Mouse (Mus musculus) heart, embryonic 16.5 days (tissue): ENCODE measurements around the gene Etv5. TPM values are rescaled to one million over a fixed set of nuclear protein-coding genes. Genes with fewer than 3 reads are reported as not detected.
"Not testable (repeated sequence)": the region's sequence is repeated elsewhere in the genome, so short reads cannot be mapped to it uniquely, and the experiment has no call there.

ENCODE experiments used
- ATAC-seq: fragments of 200-750 bp; cut with Nextera tagmentation; replicated peaks from 2 replicates; pipeline ENCODE4 v1.8.0; 2017; ENCODE audit warnings: moderate number of reproducible peaks; ENCODE audit not compliant: insufficient read depth, low FRiP score; ENCODE audit errors: extremely low read depth
- H3K27ac ChIP-seq: fragments of 300-500 bp; sonication (generic); 2 replicates; pipeline ENCODE4 v1.5.1; 2014; ENCODE audit warnings: mild to moderate bottlenecking, low read length, control low read depth, moderate library complexity
- H3K27me3 ChIP-seq: fragments of 300-500 bp; sonication (generic); 2 replicates; pipeline ENCODE4 v1.6.1; 2014; ENCODE audit warnings: low read length, mixed read lengths; ENCODE audit not compliant: control insufficient read depth, insufficient read depth
- H3K36me3 ChIP-seq: fragments of 300-500 bp; sonication (generic); 2 replicates; pipeline ENCODE4 v1.6.1; 2014; ENCODE audit not compliant: control insufficient read depth, insufficient read depth
- H3K4me1 ChIP-seq: fragments of 300-500 bp; sonication (generic); 2 replicates; pipeline ENCODE4 v1.6.1; 2014; ENCODE audit warnings: low read length, mixed read lengths; ENCODE audit not compliant: control insufficient read depth, insufficient read depth
- H3K4me2 ChIP-seq: fragments of 300-500 bp; sonication (generic); 2 replicates; pipeline ENCODE4 v1.6.1; 2014; ENCODE audit warnings: low read depth, mild to moderate bottlenecking, control low read depth, low read length
- H3K4me3 ChIP-seq: fragments of 300-500 bp; sonication (generic); 2 replicates; pipeline ENCODE4 v1.5.1; 2014; ENCODE audit warnings: mild to moderate bottlenecking, control low read depth, low read length
- H3K9ac ChIP-seq: fragments of 300-500 bp; sonication (generic); 2 replicates; pipeline ENCODE4 v1.6.1; 2014; ENCODE audit warnings: low read length, control low read depth
- H3K9me3 ChIP-seq: fragments of 300-500 bp; sonication (generic); replicated peaks from 2 replicates; pipeline ENCODE4 v1.6.1; 2016; ENCODE audit warnings: low read length; ENCODE audit not compliant: control insufficient read depth
- WGBS: fragments of 180-500 bp; shearing (Covaris S2); extraction: QIAGEN DNeasy Blood & Tissue Kit; methylation state at CpG from one replicate; pipeline ENCODE4 v1.1.7; 2014; 5-methylcytosine and 5-hydroxymethylcytosine counted together
- polyA plus RNA-seq: library from polyadenylated mRNA; unstranded; fragments of >200 nt; fragmentation: Nextera tagmentation; extraction: Ambion mirVana; gene quantifications from 2 replicates; pipeline ENCODE4 v1.2.1, GENCODE M21; 2015

Gene Etv5
- polyA plus RNA-seq, 1 experiment from 2014 or later: 19.7 TPM

DNA sequence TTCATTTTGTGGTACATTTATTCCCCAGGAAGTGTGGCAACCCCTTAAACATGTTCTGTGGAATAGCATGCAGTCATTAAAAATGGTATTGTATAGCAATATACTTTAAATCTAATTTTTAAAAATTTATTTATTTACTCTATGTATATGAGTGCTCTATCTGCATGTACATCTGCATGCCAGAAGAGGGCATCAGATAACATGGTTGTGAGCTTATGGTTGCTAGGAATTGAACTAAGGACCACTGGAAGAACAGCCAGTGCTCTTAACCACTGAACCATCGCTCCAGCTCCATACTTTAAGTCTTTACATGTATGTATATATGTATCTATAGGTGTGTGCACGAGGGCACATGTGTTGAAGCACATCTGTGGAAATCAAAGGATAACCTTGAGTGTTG is 64.6 kb downstream of the Etv5 start:
- no peak overlapping the region for H3K4me3 ChIP-seq
- no peaks in the 10 kb centered on the region for H3K9me3 ChIP-seq
- no peak overlapping the region for H3K9ac ChIP-seq
- no peak overlapping the region for H3K4me2 ChIP-seq
- no peaks in the 10 kb centered on the region for H3K27me3 ChIP-seq
- no peaks in the 10 kb centered on the region for H3K36me3 ChIP-seq
- no peak overlapping the region for H3K27ac ChIP-seq
- 76% methylated on average over 2 of the region's 2 CpGs for WGBS
- H3K4me1 ChIP-seq: peaks cover 2% of the 10 kb centered on the region; the same call in 1 of the 2 replicates
- no peak for ATAC-seq

DNA sequence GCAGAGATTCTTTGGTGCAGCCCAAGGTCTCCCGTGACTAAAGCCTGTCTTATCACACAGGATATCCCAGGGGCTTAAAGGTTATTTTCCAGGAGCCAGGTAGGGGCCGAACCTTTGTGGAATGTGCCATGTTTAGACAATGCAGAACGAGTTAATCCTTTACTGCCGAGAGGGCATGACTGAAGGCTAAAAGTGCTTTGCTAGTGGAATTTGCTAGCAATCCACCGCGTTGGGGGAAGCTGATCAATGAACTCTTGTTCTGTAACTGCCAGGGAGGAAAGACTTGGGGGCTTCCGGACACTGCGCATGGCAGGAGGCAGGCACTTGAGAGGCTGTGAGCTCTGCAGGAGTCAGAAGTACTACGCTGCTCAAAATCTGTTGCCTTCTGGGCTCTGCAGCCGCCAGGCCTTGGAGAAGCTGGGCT is 66.8 kb downstream of the Etv5 start:
- Histone ChIP-seq H3K36me3 (no peaks in the 10 kb centered on the region), H3K4me3 (no peak overlapping the region), H3K9me3 (no peaks in the 10 kb centered on the region), H3K27me3 (no peaks in the 10 kb centered on the region), H3K4me1 (no peaks in the 10 kb centered on the region), H3K4me2 (no peak overlapping the region), H3K27ac (no peak overlapping the region), H3K9ac (no peak overlapping the region)
- WGBS: 20% methylated on average over 10 of the region's 10 CpGs
- ATAC-seq: no peak

DNA sequence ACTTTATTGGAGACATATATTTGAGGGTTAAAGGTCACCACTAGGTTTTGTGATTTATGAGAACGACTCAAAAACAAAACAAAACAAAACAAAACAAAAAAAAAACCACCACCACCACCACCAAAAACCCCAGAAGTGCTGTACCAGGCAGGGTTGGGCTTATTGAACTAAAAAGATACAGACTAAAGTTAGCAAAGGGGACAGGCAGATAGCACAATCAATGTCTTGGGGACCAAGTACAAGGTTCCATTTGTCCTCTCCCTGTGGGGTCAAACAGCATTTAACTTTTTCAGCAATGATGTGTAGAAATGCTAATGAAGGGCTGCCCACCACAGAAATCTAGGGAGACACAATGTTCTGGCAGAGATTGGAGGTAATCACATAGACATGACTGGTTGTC is 67.3 kb downstream of the Etv5 start:
- no peak overlapping the region for H3K9ac ChIP-seq

DNA sequence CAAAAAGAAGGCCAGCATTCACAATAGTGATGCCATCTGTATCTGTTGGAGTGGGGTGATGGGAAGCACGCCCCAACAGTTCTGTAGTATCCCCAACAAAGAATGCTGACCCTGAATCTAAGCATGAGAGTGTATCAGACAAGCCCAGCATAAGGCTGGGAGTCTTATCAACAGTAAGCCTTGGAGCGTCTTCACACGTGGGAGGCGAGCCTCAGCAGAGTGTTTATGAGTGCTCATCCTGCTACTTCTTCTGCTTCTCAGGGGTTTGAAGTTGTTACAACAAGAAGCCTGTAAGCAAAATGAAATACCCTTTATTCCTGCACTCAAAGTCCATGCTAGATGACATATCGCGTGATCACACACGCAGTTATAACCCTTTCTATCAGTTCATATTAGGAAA is 72.4 kb downstream of the Etv5 start:
- Histone ChIP-seq H3K9me3 (no peaks in the 10 kb centered on the region), H3K4me3 (no peak overlapping the region), H3K36me3 (no peaks in the 10 kb centered on the region), H3K4me2 (no peak overlapping the region), H3K9ac (no peak overlapping the region), H3K27ac (no peak overlapping the region), H3K4me1 (no peaks in the 10 kb centered on the region), H3K27me3 (no peaks in the 10 kb centered on the region)
- ATAC-seq: no peak
- WGBS: 76% methylated on average over 7 of the region's 7 CpGs

More for the DNA sequence above, 67.3 kb downstream of the Etv5 start:
- H3K4me2 ChIP-seq: no peak overlapping the region
- H3K4me1 ChIP-seq: no peaks in the 10 kb centered on the region
- ATAC-seq: no peak
- H3K27me3 ChIP-seq: no peaks in the 10 kb centered on the region
- no peak overlapping the region for H3K4me3 ChIP-seq
- no peaks in the 10 kb centered on the region for H3K36me3 ChIP-seq
- no peak overlapping the region for H3K27ac ChIP-seq
- no peaks in the 10 kb centered on the region for H3K9me3 ChIP-seq
- 72% methylated on average over 1 of the region's 1 CpGs for WGBS

DNA sequence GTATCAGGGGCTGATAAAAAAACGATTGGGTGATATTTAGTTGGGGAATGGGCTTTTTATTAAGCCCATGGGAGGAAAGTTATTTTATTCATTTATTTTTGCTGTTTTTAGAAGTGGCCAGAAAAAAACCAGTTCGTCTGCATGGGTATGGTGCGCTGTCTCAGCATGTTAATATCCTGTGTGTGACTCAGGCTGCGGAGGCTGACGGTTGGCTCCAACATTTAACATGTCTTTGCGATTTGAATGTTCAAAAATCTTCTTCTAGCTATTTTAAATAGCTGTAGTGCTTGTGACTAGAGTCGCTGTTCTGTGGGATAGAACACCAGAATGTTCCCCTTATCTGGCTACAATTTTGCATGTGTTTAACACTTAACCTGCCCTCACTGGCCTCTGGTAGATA is 73.5 kb downstream of the Etv5 start:
- no peaks in the 10 kb centered on the region for H3K27me3 ChIP-seq
- no peak overlapping the region for H3K27ac ChIP-seq
- H3K4me1 ChIP-seq: no peaks in the 10 kb centered on the region
- ATAC-seq: no peak
- H3K9me3 ChIP-seq: no peaks in the 10 kb centered on the region
- no peak overlapping the region for H3K4me2 ChIP-seq
- 80% methylated on average over 7 of the region's 7 CpGs for WGBS
- no peak overlapping the region for H3K4me3 ChIP-seq
- H3K9ac ChIP-seq: no peak overlapping the region
- no peaks in the 10 kb centered on the region for H3K36me3 ChIP-seq

DNA sequence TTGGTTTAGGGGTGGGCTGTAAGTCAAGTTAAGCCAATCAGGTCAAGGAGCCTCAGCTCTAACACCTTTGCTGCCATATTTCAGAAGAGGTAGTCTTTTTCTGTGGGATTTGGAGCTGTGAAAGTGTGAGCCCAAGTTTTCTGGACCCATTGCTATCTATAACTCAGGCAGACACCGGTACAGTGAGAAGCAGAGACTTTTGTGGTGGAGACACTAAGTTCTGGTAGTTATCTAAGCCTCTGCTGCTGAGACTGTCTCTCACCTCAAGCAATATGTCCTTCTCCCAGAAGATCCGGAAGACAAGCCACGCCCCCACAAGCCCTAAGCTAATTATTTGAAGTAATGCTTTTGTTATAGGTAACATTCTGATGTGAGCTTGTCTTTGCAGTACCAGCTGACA is 73.9 kb downstream of the Etv5 start:
- Histone ChIP-seq H3K4me3 (no peak overlapping the region), H3K4me1 (no peaks in the 10 kb centered on the region), H3K4me2 (no peak overlapping the region), H3K9me3 (no peaks in the 10 kb centered on the region), H3K9ac (no peak overlapping the region), H3K27ac (no peak overlapping the region), H3K36me3 (no peaks in the 10 kb centered on the region), H3K27me3 (no peaks in the 10 kb centered on the region)
- WGBS: 54% methylated on average over 3 of the region's 3 CpGs
- no peak for ATAC-seq

DNA sequence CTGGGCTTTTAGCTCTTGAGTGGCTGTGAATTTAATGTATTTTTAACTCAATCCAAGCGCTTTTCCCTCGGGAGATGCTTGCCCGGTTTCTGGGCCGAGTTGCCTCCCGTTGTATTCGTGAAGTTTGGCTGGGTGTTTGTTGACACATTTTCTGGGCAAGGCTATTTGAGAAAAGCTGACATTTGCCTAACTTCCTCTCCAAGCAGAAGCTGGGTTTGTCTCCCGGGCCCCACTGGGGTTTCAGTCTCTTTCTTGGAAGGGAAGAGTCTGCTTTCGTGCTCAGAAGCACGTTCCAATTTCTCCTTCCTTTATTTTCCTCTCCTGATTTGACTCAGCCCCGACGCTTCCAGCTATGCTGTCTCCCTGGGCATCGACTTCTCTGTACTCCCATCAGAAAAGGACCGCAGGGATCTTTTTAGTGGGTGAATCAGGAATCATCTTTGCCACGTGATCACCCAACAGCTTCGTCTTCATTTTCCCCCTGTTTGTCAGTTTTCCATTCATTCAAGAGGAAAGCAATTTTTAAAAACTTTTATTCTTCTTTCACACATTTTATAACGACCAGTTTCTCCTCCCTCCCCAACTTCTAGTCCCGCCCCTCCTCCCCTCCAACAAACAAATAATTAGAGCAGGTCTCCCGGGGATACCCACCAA is 80.7 kb downstream of the Etv5 start:
- 15% methylated on average over 18 of the region's 18 CpGs for WGBS
- peak overlapping the region; percentile 26 for H3K4me3 ChIP-seq
- H3K36me3 ChIP-seq: no peaks in the 10 kb centered on the region

DNA sequence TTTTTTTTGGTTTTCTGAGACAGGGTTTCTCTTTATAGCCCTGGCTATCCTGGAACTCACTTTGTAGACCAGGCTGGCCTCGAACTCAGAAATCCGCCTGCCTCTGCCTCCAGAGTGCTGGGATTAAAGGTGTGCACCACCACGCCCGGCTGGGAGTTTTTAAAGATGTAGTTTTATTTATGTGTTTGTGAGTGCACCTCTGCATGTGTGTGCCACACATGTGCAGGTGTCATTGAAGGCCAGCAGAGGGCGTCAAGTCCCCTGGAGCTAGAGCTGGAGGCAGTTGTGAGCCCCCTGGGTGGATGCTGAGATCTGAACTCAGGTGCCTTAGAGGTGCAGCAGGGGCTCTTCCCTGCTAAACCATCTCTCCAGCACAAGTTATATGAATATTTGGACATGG is 85.3 kb downstream of the Etv5 start:
- not testable (repeated sequence) for H3K4me2 ChIP-seq, H3K27me3 ChIP-seq, H3K36me3 ChIP-seq, H3K4me1 ChIP-seq, H3K4me3 ChIP-seq, H3K9ac ChIP-seq, H3K9me3 ChIP-seq, ATAC-seq, H3K27ac ChIP-seq
- 86% methylated on average over 5 of the region's 5 CpGs for WGBS

More for the DNA sequence above, 80.7 kb downstream of the Etv5 start:
- no peaks in the 10 kb centered on the region for H3K9me3 ChIP-seq
- no peak; the same call in 1 of the 2 replicates for ATAC-seq
- no peaks in the 10 kb centered on the region for H3K27me3 ChIP-seq
- peak overlapping the region; percentile 48 for H3K27ac ChIP-seq
- H3K4me1 ChIP-seq: peaks cover 7% of the 10 kb centered on the region; the same call in 1 of the 2 replicates
- H3K4me2 ChIP-seq: peak overlapping the region; percentile 50
- H3K9ac ChIP-seq: 0 out of 2 replicates have a peak overlapping the region, but pooled peaks have one; percentile 13

DNA sequence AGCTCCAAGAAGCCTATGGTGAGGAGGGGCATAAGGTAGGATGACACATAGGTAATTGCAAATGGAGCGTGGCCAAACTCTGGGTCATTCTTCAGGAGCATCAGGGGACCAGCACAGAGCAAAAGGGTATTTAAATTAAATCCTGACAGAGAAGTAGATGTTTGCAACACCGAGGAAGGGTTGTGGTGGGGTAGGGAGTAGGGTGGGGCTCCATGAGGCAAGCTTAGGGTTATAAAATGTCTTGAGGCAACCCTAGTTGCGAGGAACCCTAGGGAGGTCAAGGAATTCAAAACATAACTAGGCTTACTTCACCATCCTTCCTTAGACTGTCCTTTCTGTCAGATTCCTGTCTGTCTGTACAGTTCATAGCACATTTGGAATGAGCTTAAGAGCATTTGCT is 85.9 kb downstream of the Etv5 start:
- no peak overlapping the region for H3K27ac ChIP-seq
- no peaks in the 10 kb centered on the region for H3K9me3 ChIP-seq
- no peak for ATAC-seq
- H3K4me1 ChIP-seq: peaks cover 5% of the 10 kb centered on the region; the same call in 1 of the 2 replicates
- H3K36me3 ChIP-seq: no peaks in the 10 kb centered on the region
- 73% methylated on average over 3 of the region's 3 CpGs for WGBS
- H3K9ac ChIP-seq: no peak overlapping the region
- no peak overlapping the region for H3K4me2 ChIP-seq
- H3K27me3 ChIP-seq: no peaks in the 10 kb centered on the region
- H3K4me3 ChIP-seq: no peak overlapping the region
